Mouse (Mus musculus): Measurements from ENCODE around the gene Plekha4. TPM values are rescaled to one million over a fixed set of nuclear protein-coding genes. Genes with fewer than 3 reads are reported as not detected.

The Plekha4 gene
- polyA plus RNA-seq, 1 experiment from 2014 or later, result 1.4 TPM

- Histone ChIP-seq H3K27ac (ENCODE audit: low read length) (peak within 1 kb of the TSS; percentile 89), H3K4me3 (ENCODE audit: low read length) (peak within 1 kb of the TSS; percentile 60), H3K9ac (ENCODE audit: low read depth, low read length) (peak within 1 kb of the TSS; percentile 83), H3K9me3 (ENCODE audit: control insufficient read depth, low read length) (no peaks in the 10 kb centered on the region), H3K27me3 (replicated peaks; ENCODE audit: control insufficient read depth, insufficient read depth, low read length) (no peaks in the 10 kb centered on the region), H3K4me1 (ENCODE audit: control insufficient read depth, insufficient read depth, low read length) (peaks cover 28% of the 10 kb centered on the region), H3K36me3 (ENCODE audit: control insufficient read depth, insufficient read depth, low read length) (0 out of 2 replicates have a peak, but pooled peaks cover under 1% of the 10 kb centered on the region), H3K4me2 (ENCODE audit: low read depth, low read length) (peak within 1 kb of the TSS; percentile 63)
- peak; percentile 31 for ATAC-seq
- WGBS, result 3% methylated on average over 42 of the region's 42 CpGs
Measured at GRCm38 (mm10) chr7:45570103-45570741, 44.1 kb downstream of the Plekha4 start, which contains the start of gene Bcat2. Gene Bcat2, plus strand, starts transcription at chr7:45570153.

DNA sequence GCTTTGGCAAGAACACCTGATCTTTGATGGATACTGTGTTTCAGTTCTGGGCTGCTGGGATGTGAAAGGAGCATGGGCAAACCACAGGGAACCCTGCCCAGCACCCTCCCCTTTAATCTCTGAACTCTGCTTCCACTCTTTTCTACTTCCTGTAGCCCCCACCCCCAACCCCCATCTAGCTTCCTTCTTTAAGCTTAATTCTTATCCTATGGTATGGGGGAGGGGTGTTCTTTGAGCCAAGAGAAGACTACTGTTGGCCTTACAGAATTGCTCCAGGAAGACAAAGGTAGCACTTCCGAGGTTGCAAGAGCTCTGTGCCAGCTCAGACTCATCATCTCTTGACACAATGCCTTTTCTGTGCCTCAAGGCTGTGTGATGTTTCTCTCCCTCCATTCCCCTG lies 45.8 kb downstream of the Plekha4 start:
- Histone ChIP-seq H3K9ac (ENCODE audit: low read depth, low read length) (no peak overlapping the region), H3K27ac (ENCODE audit: low read length) (no peak overlapping the region), H3K4me3 (ENCODE audit: low read length) (no peak overlapping the region), H3K27me3 (replicated peaks; ENCODE audit: control insufficient read depth, insufficient read depth, low read length) (no peaks in the 10 kb centered on the region), H3K36me3 (ENCODE audit: control insufficient read depth, insufficient read depth, low read length) (0 out of 2 replicates have a peak, but pooled peaks cover 5% of the 10 kb centered on the region), H3K4me2 (ENCODE audit: low read depth, low read length) (no peak overlapping the region), H3K4me1 (ENCODE audit: control insufficient read depth, insufficient read depth, low read length) (peaks cover 34% of the 10 kb centered on the region), H3K9me3 (ENCODE audit: control insufficient read depth, low read length) (no peaks in the 10 kb centered on the region)
- WGBS, result 42% methylated on average over 1 of the region's 1 CpGs
- no peak for ATAC-seq

GRCm38 (mm10) chr7:45573954-45574353 lies 47.8 kb downstream of the Plekha4 start:
- no peak for ATAC-seq

GRCm38 (mm10) chr7:45574472-45575379 lies 48.6 kb downstream of the Plekha4 start:
- H3K9ac ChIP-seq (ENCODE audit: low read depth, low read length), result peak overlapping the region; percentile 58
- H3K27me3 ChIP-seq (replicated peaks; ENCODE audit: control insufficient read depth, insufficient read depth, low read length), result no peaks in the 10 kb centered on the region
- no peaks in the 10 kb centered on the region for H3K9me3 ChIP-seq (ENCODE audit: control insufficient read depth, low read length)
- H3K4me2 ChIP-seq (ENCODE audit: low read depth, low read length), result peak overlapping the region; percentile 52
- peaks cover 30% of the 10 kb centered on the region for H3K4me1 ChIP-seq (ENCODE audit: control insufficient read depth, insufficient read depth, low read length)
- H3K4me3 ChIP-seq (ENCODE audit: low read length), result peak overlapping the region; percentile 47
- ATAC-seq, result peak; percentile 87
- H3K36me3 ChIP-seq (ENCODE audit: control insufficient read depth, insufficient read depth, low read length), result peaks cover 5% of the 10 kb centered on the region; the same call in 1 of the 2 replicates
- WGBS, result 69% methylated on average over 15 of the region's 15 CpGs
- H3K27ac ChIP-seq (ENCODE audit: low read length), result peak overlapping the region; percentile 63

More at GRCm38 (mm10) chr7:45573954-45574353, 47.8 kb downstream of the Plekha4 start:
- Histone ChIP-seq H3K9ac (ENCODE audit: low read depth, low read length) (peak overlapping the region; percentile 58; the same call in 1 of the 2 replicates), H3K4me1 (ENCODE audit: control insufficient read depth, insufficient read depth, low read length) (peaks cover 30% of the 10 kb centered on the region), H3K9me3 (ENCODE audit: control insufficient read depth, low read length) (no peaks in the 10 kb centered on the region), H3K4me2 (ENCODE audit: low read depth, low read length) (peak overlapping the region; percentile 52), H3K27ac (ENCODE audit: low read length) (no peak overlapping the region), H3K36me3 (ENCODE audit: control insufficient read depth, insufficient read depth, low read length) (peaks cover 5% of the 10 kb centered on the region; the same call in 1 of the 2 replicates), H3K4me3 (ENCODE audit: low read length) (peak overlapping the region; percentile 47), H3K27me3 (replicated peaks; ENCODE audit: control insufficient read depth, insufficient read depth, low read length) (no peaks in the 10 kb centered on the region)
- WGBS, result 69% methylated on average over 8 of the region's 8 CpGs

GRCm38 (mm10) chr7:45585923-45586322 lies 59.8 kb downstream of the Plekha4 start:
- Histone ChIP-seq H3K4me2 (ENCODE audit: low read depth, low read length) (no peak overlapping the region), H3K4me1 (ENCODE audit: control insufficient read depth, insufficient read depth, low read length) (no peaks in the 10 kb centered on the region), H3K4me3 (ENCODE audit: low read length) (no peak overlapping the region), H3K36me3 (ENCODE audit: control insufficient read depth, insufficient read depth, low read length) (peaks cover 3% of the 10 kb centered on the region), H3K9me3 (ENCODE audit: control insufficient read depth, low read length) (no peaks in the 10 kb centered on the region), H3K27me3 (replicated peaks; ENCODE audit: control insufficient read depth, insufficient read depth, low read length) (no peaks in the 10 kb centered on the region), H3K27ac (ENCODE audit: low read length) (no peak overlapping the region), H3K9ac (ENCODE audit: low read depth, low read length) (no peak overlapping the region)
- no peak for ATAC-seq
- 89% methylated on average over 6 of the region's 6 CpGs for WGBS

DNA sequence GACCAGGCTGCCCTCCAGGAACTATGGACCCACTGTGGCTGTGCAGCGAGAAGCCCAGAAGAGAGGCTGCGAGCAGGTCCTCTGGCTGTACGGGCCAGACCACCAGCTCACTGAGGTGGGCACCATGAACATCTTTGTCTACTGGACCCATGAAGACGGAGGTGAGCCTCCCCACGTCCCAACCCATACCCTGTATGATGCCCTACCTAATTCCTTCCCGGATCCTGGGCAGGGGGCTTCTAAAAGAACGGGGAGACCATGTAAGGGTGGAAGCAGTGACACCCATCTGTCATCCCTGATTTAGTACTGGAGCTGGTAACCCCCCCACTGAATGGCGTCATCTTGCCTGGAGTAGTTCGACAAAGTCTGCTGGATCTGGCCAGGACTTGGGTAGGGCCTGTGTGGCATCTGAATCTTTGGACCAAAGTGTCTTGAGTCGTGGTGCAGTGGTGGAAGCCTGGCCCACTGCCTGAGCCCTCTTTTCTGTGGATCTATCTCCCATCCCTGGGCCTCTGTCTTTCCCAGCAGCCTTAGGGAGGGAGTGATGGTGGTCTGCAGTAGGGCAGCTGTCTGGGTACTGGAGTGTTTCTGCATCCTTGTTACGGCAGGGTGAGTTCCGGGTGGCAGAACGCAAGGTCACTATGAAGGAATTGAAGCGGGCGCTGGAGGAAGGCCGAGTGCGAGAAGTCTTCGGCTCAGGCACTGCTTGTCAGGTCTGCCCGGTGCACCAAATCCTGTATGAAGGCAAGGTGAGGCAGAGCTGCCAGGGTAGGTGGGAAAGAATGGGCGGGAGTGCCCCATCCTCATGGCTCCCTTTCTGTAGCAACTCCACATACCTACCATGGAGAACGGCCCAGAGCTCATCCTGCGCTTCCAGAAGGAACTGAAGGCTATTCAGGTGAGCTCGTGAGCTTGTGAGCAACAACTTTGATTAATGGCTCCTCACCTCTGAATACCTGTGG lies 61.8 kb downstream of the Plekha4 start:
- Histone ChIP-seq H3K27ac (ENCODE audit: low read length) (no peak overlapping the region), H3K9me3 (ENCODE audit: control insufficient read depth, low read length) (no peaks in the 10 kb centered on the region), H3K4me3 (ENCODE audit: low read length) (no peak overlapping the region), H3K9ac (ENCODE audit: low read depth, low read length) (no peak overlapping the region), H3K4me2 (ENCODE audit: low read depth, low read length) (no peak overlapping the region), H3K27me3 (replicated peaks; ENCODE audit: control insufficient read depth, insufficient read depth, low read length) (no peaks in the 10 kb centered on the region), H3K4me1 (ENCODE audit: control insufficient read depth, insufficient read depth, low read length) (no peaks in the 10 kb centered on the region), H3K36me3 (ENCODE audit: control insufficient read depth, insufficient read depth, low read length) (peaks cover 3% of the 10 kb centered on the region)
- WGBS, result 93% methylated on average over 23 of the region's 23 CpGs
- no peak for ATAC-seq

DNA sequence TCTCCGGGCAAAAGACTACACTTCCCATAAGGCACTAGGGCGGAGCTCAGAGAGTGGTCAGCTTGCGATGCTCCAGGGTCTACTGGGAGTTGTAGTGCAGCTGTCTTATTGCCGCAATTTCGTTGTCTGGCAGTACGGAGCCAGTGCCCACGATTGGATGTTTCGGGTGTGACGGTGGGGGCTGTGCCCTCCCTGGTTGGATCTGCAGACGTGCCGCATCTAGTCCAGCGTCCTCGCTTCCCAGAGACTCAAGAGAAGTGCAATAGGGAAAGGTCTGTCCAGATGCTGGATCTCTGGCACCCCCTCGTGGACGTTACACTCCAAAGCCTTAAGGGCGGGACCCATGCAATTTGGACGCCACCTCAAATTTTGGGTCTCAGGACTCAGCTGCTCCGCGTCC lies 63.0 kb downstream of the Plekha4 start:
- peak overlapping the region; percentile 40 for H3K4me3 ChIP-seq (ENCODE audit: low read length)
- H3K9ac ChIP-seq (ENCODE audit: low read depth, low read length), result peak overlapping the region; percentile 36; the same call in 1 of the 2 replicates

DNA sequence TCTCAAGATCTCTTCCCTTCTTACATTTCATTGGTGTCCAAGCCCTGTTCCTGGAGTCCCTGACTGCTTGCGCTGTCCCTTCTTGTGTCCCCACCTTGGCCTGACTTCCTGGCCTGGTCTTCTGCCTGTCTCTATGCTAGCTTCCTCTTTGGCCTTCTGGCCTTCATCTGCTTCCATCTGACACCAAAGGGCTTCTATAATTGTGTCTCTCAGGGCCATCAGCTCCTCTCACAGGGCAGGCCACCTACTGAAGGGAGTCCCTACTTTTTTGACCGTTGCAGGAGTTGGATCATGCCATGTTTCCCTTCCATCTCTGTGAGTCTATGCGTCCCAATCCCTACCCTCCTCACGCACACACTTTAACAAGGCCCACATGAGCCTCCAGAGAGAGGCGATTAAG lies 63.8 kb downstream of the Plekha4 start:
- H3K9ac ChIP-seq (ENCODE audit: low read depth, low read length), result no peak overlapping the region
- WGBS, result 92% methylated on average over 5 of the region's 5 CpGs
- H3K4me3 ChIP-seq (ENCODE audit: low read length), result no peak overlapping the region
- no peak overlapping the region for H3K27ac ChIP-seq (ENCODE audit: low read length)
- no peaks in the 10 kb centered on the region for H3K4me1 ChIP-seq (ENCODE audit: control insufficient read depth, insufficient read depth, low read length)
- peaks cover 3% of the 10 kb centered on the region for H3K36me3 ChIP-seq (ENCODE audit: control insufficient read depth, insufficient read depth, low read length)
- H3K9me3 ChIP-seq (ENCODE audit: control insufficient read depth, low read length), result no peaks in the 10 kb centered on the region
- no peaks in the 10 kb centered on the region for H3K27me3 ChIP-seq (replicated peaks; ENCODE audit: control insufficient read depth, insufficient read depth, low read length)
- no peak for ATAC-seq
- no peak overlapping the region for H3K4me2 ChIP-seq (ENCODE audit: low read depth, low read length)

More for the DNA sequence above, 63.0 kb downstream of the Plekha4 start:
- 4% methylated on average over 19 of the region's 19 CpGs for WGBS
- peaks cover 3% of the 10 kb centered on the region for H3K36me3 ChIP-seq (ENCODE audit: control insufficient read depth, insufficient read depth, low read length)
- ATAC-seq, result peak; percentile 97
- H3K27ac ChIP-seq (ENCODE audit: low read length), result no peak overlapping the region
- H3K27me3 ChIP-seq (replicated peaks; ENCODE audit: control insufficient read depth, insufficient read depth, low read length), result no peaks in the 10 kb centered on the region
- H3K4me2 ChIP-seq (ENCODE audit: low read depth, low read length), result peak overlapping the region; percentile 52
- no peaks in the 10 kb centered on the region for H3K4me1 ChIP-seq (ENCODE audit: control insufficient read depth, insufficient read depth, low read length)
- no peaks in the 10 kb centered on the region for H3K9me3 ChIP-seq (ENCODE audit: control insufficient read depth, low read length)
